Mouse (Mus musculus): ENCODE measurements around the gene Gdpd3. TPM values are rescaled to one million over a fixed set of nuclear protein-coding genes. Genes with fewer than 3 reads are reported as not detected.

The Gdpd3 gene
- total RNA-seq, 4 experiments from 2014 or later, result 4.4 to 7.9 (median 5.0) TPM

DNA sequence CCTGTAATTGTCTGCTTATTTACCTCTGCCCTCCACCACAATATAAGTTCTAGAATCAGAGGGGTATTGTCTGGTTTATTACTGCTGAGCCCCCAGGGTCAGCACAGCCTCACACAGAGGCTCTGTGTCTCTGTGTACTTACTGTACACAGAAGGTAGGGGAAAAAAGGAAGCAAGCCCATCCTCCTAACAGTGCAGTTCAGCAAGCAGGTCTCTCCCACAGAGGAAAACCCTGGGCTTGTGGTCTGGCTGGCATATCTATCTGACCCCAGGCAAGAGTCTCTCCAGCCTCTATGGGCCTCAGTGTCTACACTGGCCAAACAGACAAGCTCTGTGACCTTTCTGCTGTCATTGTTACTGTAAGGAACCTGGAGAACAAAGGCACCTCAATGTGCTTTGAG is 37.6 kb downstream of the Gdpd3 start:
- DNase-seq (ENCODE audit: low spot score in 2 of 2), result no peak

GRCm38 (mm10) chr7:126806956-126807355 is 40.8 kb downstream of the Gdpd3 start:
- no peak for DNase-seq (ENCODE audit: low spot score in 2 of 2)

- DNase-seq (ENCODE audit: low spot score in 2 of 2), result no peak
Observed at GRCm38 (mm10) chr7:126807405-126807804, 41.3 kb downstream of the Gdpd3 start.

DNA sequence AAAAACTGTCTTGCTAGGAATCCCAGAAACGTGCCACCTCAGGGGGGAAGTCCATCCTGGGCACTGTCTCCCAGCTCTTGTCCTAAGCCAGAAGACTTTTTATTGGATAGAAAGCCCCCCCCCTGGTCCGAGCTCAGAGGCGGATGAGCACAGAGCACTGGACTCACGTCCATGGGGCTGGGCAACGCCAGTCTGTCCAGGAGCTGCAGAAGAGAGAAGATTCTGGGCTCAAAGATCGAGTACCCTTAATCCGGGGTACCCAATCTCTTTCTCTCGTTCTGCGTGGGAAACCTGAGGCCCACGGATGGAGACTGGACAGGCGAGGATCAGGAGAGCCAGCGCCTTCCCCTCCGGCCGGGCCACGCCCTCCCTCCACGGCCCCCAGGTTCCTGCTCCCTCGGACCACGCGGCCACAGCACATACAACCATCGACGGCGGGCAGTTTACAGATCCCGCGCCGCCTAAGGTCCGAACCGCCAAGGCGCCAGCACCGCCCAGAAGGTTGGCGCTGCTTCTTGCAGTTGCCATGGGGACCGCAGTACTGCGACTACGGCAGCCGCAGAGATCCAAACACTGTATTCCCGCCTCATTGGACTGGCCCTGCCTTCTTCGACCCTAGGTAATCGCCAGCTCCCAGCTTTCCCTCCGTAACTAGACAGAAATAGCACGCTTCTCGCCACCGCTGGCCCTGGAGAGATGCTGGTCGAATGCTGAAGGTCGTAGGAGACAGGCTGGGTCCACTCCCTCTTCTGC is 42.7 kb downstream of the Gdpd3 start:
- peak; percentile 88 to 93 for DNase-seq (ENCODE audit: low spot score in 2 of 2)

- DNase-seq (ENCODE audit: low spot score in 2 of 2), result no peak
Observed at GRCm38 (mm10) chr7:126809723-126810369, 43.7 kb downstream of the Gdpd3 start.

DNA sequence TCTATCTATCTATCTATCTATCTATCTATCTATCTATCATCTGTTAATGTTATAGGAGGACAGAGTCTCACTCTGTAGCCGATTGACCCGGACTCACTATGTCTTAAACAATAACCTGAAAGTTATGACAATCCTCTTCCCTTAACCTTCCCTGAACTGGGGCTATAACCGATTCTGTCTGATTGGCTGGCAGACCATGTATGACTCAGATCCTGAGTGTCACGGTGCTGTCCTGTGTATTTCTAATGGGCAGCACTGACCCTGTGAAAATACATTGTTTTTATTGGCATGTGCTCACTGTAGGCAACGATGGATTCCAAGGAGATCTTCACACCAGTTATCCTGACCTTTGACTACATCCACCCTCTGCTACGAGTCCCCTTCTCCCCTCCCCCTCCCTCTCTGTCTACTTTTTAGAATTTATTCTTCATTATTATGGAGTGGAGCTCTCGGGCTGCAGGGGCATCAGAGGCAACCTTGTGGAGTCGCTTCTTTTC is 49.6 kb downstream of the Gdpd3 start:
- no peak for DNase-seq (ENCODE audit: low spot score in 2 of 2)

DNA sequence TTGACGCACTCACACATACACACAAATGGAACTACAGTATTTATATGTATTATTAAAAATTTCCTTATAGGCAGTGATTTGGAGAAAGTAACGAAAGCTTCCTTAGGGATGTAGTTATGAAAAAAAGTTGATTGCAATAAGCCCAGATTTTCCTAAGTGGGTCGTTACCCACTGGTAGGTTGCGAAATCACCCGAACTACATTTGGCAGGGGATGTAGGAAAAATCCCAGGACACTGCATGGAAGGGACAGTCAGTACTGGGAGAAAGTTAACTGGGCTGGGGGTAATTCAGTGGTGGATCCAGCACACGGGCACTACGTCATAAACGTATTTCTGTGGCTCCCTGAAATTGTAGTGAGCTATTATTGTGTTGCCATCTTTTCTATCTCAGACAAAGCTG is 50.4 kb downstream of the Gdpd3 start:
- DNase-seq (ENCODE audit: low spot score in 2 of 2), result no peak

- DNase-seq (ENCODE audit: low spot score in 2 of 2), result no peak
Observed at GRCm38 (mm10) chr7:126817595-126817994, 51.5 kb downstream of the Gdpd3 start.

- DNase-seq (ENCODE audit: low spot score in 2 of 2), result no peak
Observed at GRCm38 (mm10) chr7:126818818-126819217, 52.7 kb downstream of the Gdpd3 start.

GRCm38 (mm10) chr7:126821835-126822511 is 55.8 kb downstream of the Gdpd3 start:
- peak in 1 of 2 experiments; percentile 76 for DNase-seq (ENCODE audit: low spot score in 2 of 2)

- DNase-seq (ENCODE audit: low spot score in 2 of 2), result no peak
Observed at GRCm38 (mm10) chr7:126822741-126823140, 56.6 kb downstream of the Gdpd3 start.

GRCm38 (mm10) chr7:126823202-126823711 is 57.1 kb downstream of the Gdpd3 start:
- no peak for DNase-seq (ENCODE audit: low spot score in 2 of 2)

- DNase-seq (ENCODE audit: low spot score in 2 of 2), result no peak
Observed at GRCm38 (mm10) chr7:126823940-126824339, 57.8 kb downstream of the Gdpd3 start.

Other genes with a start within 250 kb of the Gdpd3 start
- 100 to 1,000 TPM; 166 to 196 (median 174) TPM for gene Eif3c, start 199.9 kb upstream of the Gdpd3 start, total RNA-seq (2022)
- 1 to 10 TPM in 2 of 4 experiments, under 1 TPM in 2; 0.41 to 3.3 (median 1.6) TPM for gene Apobr, start 181.4 kb upstream of the Gdpd3 start, total RNA-seq (2022)
- 10 to 100 TPM; 31.7 to 46.5 (median 42.0) TPM for gene Cln3, start 180.5 kb upstream of the Gdpd3 start, total RNA-seq (2022)
- not detected for gene Il27, start 171.4 kb upstream of the Gdpd3 start, total RNA-seq (2022)
- 10 to 100 TPM; 10.4 to 15.3 (median 13.2) TPM for gene Nupr1, start 135.5 kb upstream of the Gdpd3 start, total RNA-seq (2022)
- 10 to 100 TPM; 21.7 to 34.8 (median 33.7) TPM for gene Sgf29, start 117.0 kb upstream of the Gdpd3 start, total RNA-seq (2022)
- 10 to 100 TPM in 1 of 4 experiments, 1 to 10 TPM in 3; 6.6 to 13.0 (median 8.6) TPM for gene Sult1a1, start 89.9 kb upstream of the Gdpd3 start, total RNA-seq (2022)
- 100 to 1,000 TPM in 1 of 4 experiments, 10 to 100 TPM in 3; 73.9 to 105 (median 92.5) TPM for gene Bola2, start 70.9 kb upstream of the Gdpd3 start, total RNA-seq (2022)
- 10 to 100 TPM; 19.7 to 21.0 (median 20.1) TPM for gene Slx1b, start 70.5 kb upstream of the Gdpd3 start, total RNA-seq (2022)
- 100 to 1,000 TPM; 119 to 166 (median 141) TPM for gene Coro1a, start 58.5 kb upstream of the Gdpd3 start, total RNA-seq (2022)
- gene Mapk3, start 6.7 kb upstream of the Gdpd3 start, total RNA-seq (2022), result 100 to 1,000 TPM; 165 to 197 (median 178) TPM
- 100 to 1,000 TPM; 236 to 283 (median 255) TPM for gene Ypel3, start 10.6 kb downstream of the Gdpd3 start, total RNA-seq (2022)
- 1 to 10 TPM in 3 of 4 experiments, under 1 TPM in 1; 0.43 to 1.5 (median 1.2) TPM for gene Tbx6, start 15.1 kb downstream of the Gdpd3 start, total RNA-seq (2022)
- gene Ppp4c, start 26.2 kb downstream of the Gdpd3 start, total RNA-seq (2022), result 10 to 100 TPM; 49.5 to 55.7 (median 51.9) TPM
- 10 to 100 TPM; 57.3 to 67.6 (median 62.6) TPM for gene Fam57b, start 31.3 kb downstream of the Gdpd3 start, total RNA-seq (2022)
- not detected for gene 4930451I11Rik, start 65.3 kb downstream of the Gdpd3 start, total RNA-seq (2022)
- gene Doc2a, start 81.1 kb downstream of the Gdpd3 start, total RNA-seq (2022), result 10 to 100 TPM; 17.6 to 20.0 (median 18.7) TPM
- 10 to 100 TPM; 25.6 to 44.7 (median 36.2) TPM for gene Hirip3, start 95.6 kb downstream of the Gdpd3 start, total RNA-seq (2022)
- 10 to 100 TPM; 46.3 to 59.5 (median 56.1) TPM for gene Ino80e, start 96.0 kb downstream of the Gdpd3 start, total RNA-seq (2022)
- 100 to 1,000 TPM; 146 to 179 (median 151) TPM for gene Taok2, start 118.4 kb downstream of the Gdpd3 start, total RNA-seq (2022)
- gene Tmem219, start 156.6 kb downstream of the Gdpd3 start, total RNA-seq (2022), result 10 to 100 TPM; 21.8 to 34.3 (median 25.6) TPM
- 100 to 1,000 TPM; 137 to 173 (median 161) TPM for gene Kctd13, start 162.5 kb downstream of the Gdpd3 start, total RNA-seq (2022)
- 10 to 100 TPM; 27.2 to 41.0 (median 31.5) TPM for gene Asphd1, start 183.2 kb downstream of the Gdpd3 start, total RNA-seq (2022)
- 100 to 1,000 TPM; 433 to 476 (median 455) TPM for gene Sez6l2, start 184.2 kb downstream of the Gdpd3 start, total RNA-seq (2022)
- 100 to 1,000 TPM; 138 to 156 (median 152) TPM for gene Cdipt, start 209.6 kb downstream of the Gdpd3 start, total RNA-seq (2022)
- gene Cdiptos, start 209.8 kb downstream of the Gdpd3 start, total RNA-seq (2022), result 1 to 10 TPM in 1 of 4 experiments, not detected in 3; 1.0 TPM
- 10 to 100 TPM; 10.5 to 17.2 (median 14.1) TPM for gene Mvp, start 248.3 kb downstream of the Gdpd3 start, total RNA-seq (2022)

All from layer of hippocampus, adult 8-10 months (tissue).